Mouse (Mus musculus) liver, embryonic 16.5 days (tissue): Measurements from ENCODE around the gene Cnn2. TPM values are rescaled to one million over a fixed set of nuclear protein-coding genes. Genes with fewer than 3 reads are reported as not detected.

Source experiments
- ATAC-seq: fragments of 200-750 bp; cut with Nextera tagmentation; 2 replicates; pipeline ENCODE4 v1.8.0; 2017; ENCODE audit warnings: low read depth, mild to moderate bottlenecking, moderate number of reproducible peaks, moderate library complexity
- H3K27ac ChIP-seq: fragments of 300-500 bp; sonication (generic); 2 replicates; pipeline ENCODE4 v1.5.1; 2014; ENCODE audit warnings: mild to moderate bottlenecking, low read length
- H3K27me3 ChIP-seq: fragments of 300-500 bp; sonication (generic); 2 replicates; pipeline ENCODE4 v1.6.1; 2014; ENCODE audit warnings: low read depth, low read length, mixed read lengths; ENCODE audit not compliant: control insufficient read depth, insufficient read depth
- H3K36me3 ChIP-seq: fragments of 300-500 bp; sonication (generic); 2 replicates; pipeline ENCODE4 v1.6.1; 2014; ENCODE audit warnings: mild to moderate bottlenecking; ENCODE audit not compliant: control insufficient read depth, insufficient read depth
- H3K4me1 ChIP-seq: fragments of 300-500 bp; sonication (generic); 2 replicates; pipeline ENCODE4 v1.6.1; 2014; ENCODE audit warnings: low read depth, low read length, mixed read lengths; ENCODE audit not compliant: control insufficient read depth
- H3K4me2 ChIP-seq: fragments of 300-500 bp; sonication (generic); 2 replicates; pipeline ENCODE4 v1.6.1; 2014; ENCODE audit warnings: low read depth, low read length, mixed read lengths
- H3K4me3 ChIP-seq: fragments of 300-500 bp; sonication (generic); 2 replicates; pipeline ENCODE4 v1.5.1; 2014; ENCODE audit warnings: low read depth, mild to moderate bottlenecking, low read length
- H3K9ac ChIP-seq: fragments of 300-500 bp; sonication (generic); 2 replicates; pipeline ENCODE4 v1.6.1; 2014; ENCODE audit warnings: low read depth, low read length
- H3K9me3 ChIP-seq: fragments of 300-500 bp; sonication (generic); replicated peaks from 2 replicates; pipeline ENCODE4 v1.6.1; 2016; ENCODE audit warnings: low read length; ENCODE audit not compliant: control insufficient read depth
- WGBS: fragments of 180-500 bp; shearing (Covaris S2); extraction: QIAGEN DNeasy Blood & Tissue Kit; methylation state at CpG from one replicate; pipeline ENCODE4 v1.1.7; 2014; ENCODE audit not compliant: insufficient replicate concordance; 5-methylcytosine and 5-hydroxymethylcytosine counted together
- polyA plus RNA-seq: library from polyadenylated mRNA; unstranded; fragments of >200 nt; fragmentation: Nextera tagmentation; extraction: Ambion mirVana; gene quantifications from 2 replicates; pipeline ENCODE4 v1.2.1, GENCODE M21; 2015

Gene Cnn2
- polyA plus RNA-seq, 1 experiment from 2014 or later = 44.9 TPM

- H3K36me3 ChIP-seq = peaks cover 18% of the 10 kb centered on the region; the same call in 1 of the 2 replicates
Observed at GRCm38 (mm10) chr10:80017361-80017760, 29.0 kb downstream of the Cnn2 start.

DNA sequence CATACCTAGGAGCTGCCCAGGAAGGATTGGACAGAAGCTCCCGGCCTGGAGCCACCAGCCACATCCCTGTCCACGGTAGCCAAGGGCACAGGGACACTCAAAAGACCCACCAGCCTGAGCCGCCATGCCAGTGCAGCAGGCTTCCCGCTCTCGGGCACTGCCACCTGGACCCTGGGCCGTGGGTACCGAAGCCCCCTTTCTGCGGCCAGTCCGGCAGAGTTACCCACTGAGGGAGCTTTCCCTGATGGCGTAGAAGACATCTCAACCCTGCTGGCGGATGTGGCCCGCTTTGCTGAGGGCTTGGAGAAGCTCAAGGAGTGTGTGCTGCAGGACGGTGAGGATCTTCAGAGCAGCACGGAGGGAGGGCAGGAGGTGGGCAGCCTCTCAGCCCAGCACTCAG is 29.4 kb downstream of the Cnn2 start:
- Histone ChIP-seq H3K36me3 (peaks cover 16% of the 10 kb centered on the region; the same call in 1 of the 2 replicates), H3K27ac (peak overlapping the region; percentile 63), H3K9ac (peak overlapping the region; percentile 61), H3K27me3 (peaks cover 2% of the 10 kb centered on the region; the same call in 1 of the 2 replicates), H3K4me2 (peak overlapping the region; percentile 65), H3K4me3 (peak overlapping the region; percentile 60), H3K9me3 (no peaks in the 10 kb centered on the region), H3K4me1 (peaks cover 37% of the 10 kb centered on the region)
- ATAC-seq = no peak
- WGBS = 32% methylated on average over 14 of the region's 14 CpGs

More at GRCm38 (mm10) chr10:80017361-80017760, 29.0 kb downstream of the Cnn2 start:
- Histone ChIP-seq H3K27me3 (peaks cover 2% of the 10 kb centered on the region; the same call in 1 of the 2 replicates), H3K4me3 (peak overlapping the region; percentile 60), H3K27ac (peak overlapping the region; percentile 74), H3K9ac (peak overlapping the region; percentile 61), H3K9me3 (no peaks in the 10 kb centered on the region), H3K4me2 (peak overlapping the region; percentile 65), H3K4me1 (peaks cover 37% of the 10 kb centered on the region)
- peak; percentile 48 for ATAC-seq
- 8% methylated on average over 3 of the region's 3 CpGs for WGBS

DNA sequence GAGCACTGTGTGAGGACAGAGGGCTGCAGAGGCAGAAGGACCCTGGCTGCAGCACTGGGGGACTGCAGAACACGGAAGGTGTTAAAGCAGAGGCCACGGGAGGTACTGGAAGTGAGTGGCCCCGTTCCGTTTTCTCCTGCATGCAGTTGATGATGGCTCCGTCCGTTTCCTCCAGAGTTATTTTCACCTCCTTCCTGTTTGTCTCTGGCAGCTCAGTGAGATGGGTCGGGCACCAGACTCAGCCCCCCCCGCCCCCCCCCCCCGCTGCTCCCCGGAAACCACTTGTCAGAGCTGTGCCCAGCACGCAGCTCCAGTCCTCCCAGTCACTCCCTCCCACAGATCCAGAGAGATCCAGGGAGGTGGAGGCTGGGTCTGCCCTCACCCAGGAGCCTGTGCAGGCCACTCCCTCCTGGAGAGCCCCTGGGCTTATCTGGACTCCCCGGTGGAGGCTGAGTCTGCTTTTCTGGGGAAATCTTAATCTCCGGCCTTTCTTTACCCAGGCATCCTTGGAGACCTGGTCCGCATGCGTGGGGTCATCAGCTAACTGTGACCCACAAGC is 30.4 kb downstream of the Cnn2 start:
- Histone ChIP-seq H3K9me3 (no peaks in the 10 kb centered on the region), H3K4me2 (peak overlapping the region; percentile 58), H3K9ac (peak overlapping the region; percentile 19), H3K4me1 (peaks cover 41% of the 10 kb centered on the region), H3K27ac (peak overlapping the region; percentile 72), H3K36me3 (peaks cover 9% of the 10 kb centered on the region; the same call in 1 of the 2 replicates), H3K4me3 (peak overlapping the region; percentile 39), H3K27me3 (no peaks in the 10 kb centered on the region)
- peak; percentile 60 for ATAC-seq
- 4% methylated on average over 15 of the region's 15 CpGs for WGBS

GRCm38 (mm10) chr10:80019471-80020131 is 31.2 kb downstream of the Cnn2 start:
- Histone ChIP-seq H3K36me3 (peaks cover 3% of the 10 kb centered on the region; the same call in 1 of the 2 replicates), H3K27ac (0 out of 2 replicates have a peak overlapping the region, but pooled peaks have one; percentile 72), H3K4me3 (no peak overlapping the region; the same call in 1 of the 2 replicates), H3K9me3 (no peaks in the 10 kb centered on the region), H3K4me1 (peaks cover 49% of the 10 kb centered on the region), H3K4me2 (peak overlapping the region; percentile 58), H3K9ac (no peak overlapping the region), H3K27me3 (no peaks in the 10 kb centered on the region)
- 54% methylated on average over 20 of the region's 20 CpGs for WGBS
- ATAC-seq = peak; percentile 19; the same call in 1 of the 2 replicates

DNA sequence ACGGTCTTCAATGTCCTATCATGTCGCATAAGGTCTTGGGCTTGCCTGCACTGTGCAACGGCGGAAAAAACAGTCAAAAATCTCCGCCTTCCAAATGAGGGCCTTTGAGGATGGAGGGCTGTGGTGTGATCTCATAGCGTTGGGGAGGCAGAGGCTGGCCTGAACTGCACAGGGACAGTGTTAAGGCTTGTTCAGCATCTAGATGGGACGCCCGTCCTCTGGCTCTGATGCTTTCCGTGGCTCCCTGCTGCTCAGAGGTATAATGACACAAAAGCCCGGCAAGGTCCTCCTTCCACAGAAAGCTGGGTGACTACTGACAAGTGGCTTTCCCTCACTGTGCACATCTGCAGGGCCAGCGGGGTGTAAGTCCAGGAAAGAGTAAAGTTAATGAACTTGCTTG is 31.8 kb downstream of the Cnn2 start:
- 77% methylated on average over 11 of the region's 11 CpGs for WGBS
- Histone ChIP-seq H3K36me3 (0 out of 2 replicates have a peak, but pooled peaks cover 3% of the 10 kb centered on the region), H3K27ac (no peak overlapping the region), H3K4me1 (peaks cover 52% of the 10 kb centered on the region), H3K4me3 (no peak overlapping the region), H3K9ac (no peak overlapping the region), H3K27me3 (no peaks in the 10 kb centered on the region), H3K4me2 (no peak overlapping the region), H3K9me3 (no peaks in the 10 kb centered on the region)
- no peak for ATAC-seq

DNA sequence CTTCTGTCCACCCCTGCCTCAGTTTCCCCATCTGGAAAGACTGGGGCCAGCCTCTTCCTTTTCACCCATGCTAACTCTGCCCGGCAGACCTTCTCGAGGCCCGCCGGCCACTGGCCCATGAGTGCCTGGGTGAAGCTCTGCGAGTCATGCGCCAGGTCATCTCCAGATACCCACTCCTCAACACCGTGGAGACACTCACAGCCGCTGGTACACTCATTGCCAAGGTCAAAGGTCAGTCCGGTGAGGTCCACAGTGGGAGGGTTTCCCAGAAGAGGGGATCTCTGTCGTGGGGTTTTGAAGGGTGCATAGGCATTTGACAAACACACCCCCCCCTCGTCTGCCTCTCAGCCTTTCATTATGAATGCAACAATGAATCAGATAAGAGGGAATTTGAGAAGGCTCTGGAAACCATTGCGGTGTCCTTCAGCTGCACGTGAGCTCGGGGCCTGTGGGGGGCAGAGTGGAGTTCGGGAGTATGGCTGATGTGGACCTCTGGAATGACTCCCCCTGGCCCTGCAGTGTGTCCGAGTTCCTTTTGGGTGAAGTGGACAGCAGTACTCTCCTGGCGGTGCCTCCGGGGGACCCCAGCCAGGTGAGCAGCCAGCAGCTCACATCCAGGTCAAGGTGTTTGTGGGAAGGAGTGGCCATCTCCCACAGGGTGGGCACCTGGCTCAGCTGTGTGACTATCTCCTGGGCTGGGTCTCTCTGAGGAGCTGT is 32.4 kb downstream of the Cnn2 start:
- peaks cover 54% of the 10 kb centered on the region for H3K4me1 ChIP-seq
- no peaks in the 10 kb centered on the region for H3K27me3 ChIP-seq
- H3K9ac ChIP-seq = no peak overlapping the region
- no peak overlapping the region for H3K27ac ChIP-seq
- ATAC-seq = no peak
- H3K36me3 ChIP-seq = 0 out of 2 replicates have a peak, but pooled peaks cover 3% of the 10 kb centered on the region
- H3K4me2 ChIP-seq = no peak overlapping the region
- H3K9me3 ChIP-seq = no peaks in the 10 kb centered on the region
- 81% methylated on average over 18 of the region's 18 CpGs for WGBS
- H3K4me3 ChIP-seq = no peak overlapping the region

- Histone ChIP-seq H3K27me3 (no peaks in the 10 kb centered on the region), H3K9ac (no peak overlapping the region), H3K27ac (no peak overlapping the region), H3K9me3 (no peaks in the 10 kb centered on the region), H3K4me3 (no peak overlapping the region), H3K4me2 (no peak overlapping the region), H3K4me1 (peaks cover 53% of the 10 kb centered on the region), H3K36me3 (peaks cover 4% of the 10 kb centered on the region; the same call in 1 of the 2 replicates)
- ATAC-seq = no peak
- WGBS = 77% methylated on average over 13 of the region's 13 CpGs
Observed at GRCm38 (mm10) chr10:80021320-80021641, 32.9 kb downstream of the Cnn2 start.

DNA sequence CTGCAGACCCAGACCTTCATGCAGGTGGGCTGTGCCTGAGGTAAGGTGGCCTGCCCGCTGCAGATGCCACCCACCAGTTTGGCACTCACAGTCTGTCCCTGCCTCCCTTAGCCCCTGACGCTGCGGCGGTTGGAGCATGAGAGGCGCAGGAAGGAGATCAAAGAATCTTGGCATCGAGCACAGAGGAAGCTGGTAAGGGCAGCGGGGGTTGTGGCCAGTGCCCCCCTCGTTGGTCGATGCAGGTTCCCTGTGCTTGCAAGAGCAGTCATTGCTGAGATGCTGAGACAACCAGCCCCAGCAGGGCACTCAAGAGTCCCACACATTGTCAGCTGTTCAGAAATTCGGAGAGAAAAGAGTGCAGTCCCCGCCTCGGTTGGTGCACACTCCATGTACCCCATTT is 33.8 kb downstream of the Cnn2 start:
- no peak for ATAC-seq
- no peak overlapping the region for H3K4me2 ChIP-seq
- H3K27me3 ChIP-seq = no peaks in the 10 kb centered on the region
- H3K4me1 ChIP-seq = peaks cover 45% of the 10 kb centered on the region
- no peak overlapping the region for H3K4me3 ChIP-seq
- WGBS = 79% methylated on average over 12 of the region's 12 CpGs
- H3K36me3 ChIP-seq = peaks cover 8% of the 10 kb centered on the region; the same call in 1 of the 2 replicates
- H3K9me3 ChIP-seq = no peaks in the 10 kb centered on the region
- no peak overlapping the region for H3K9ac ChIP-seq
- no peak overlapping the region for H3K27ac ChIP-seq
